Mouse (Mus musculus) olfactory bulb, adult 2 months (tissue): ENCODE results near the gene Dio1. TPM values are rescaled to one million over a fixed set of nuclear protein-coding genes. Genes with fewer than 3 reads are reported as not detected.

Experiments
- H3K27ac ChIP-seq: fragments of 200-500 bp; 2 replicates; pipeline ENCODE4 v1.5.1; 2012; ENCODE audit warnings: low read depth, low read length; ENCODE audit not compliant: insufficient read depth
- H3K4me1 ChIP-seq: fragments of 200-500 bp; 2 replicates; pipeline ENCODE4 v1.6.1; 2012; ENCODE audit warnings: low read length; ENCODE audit not compliant: control insufficient read depth, insufficient read depth
- H3K4me3 ChIP-seq: fragments of 200-500 bp; 2 replicates; pipeline ENCODE4 v1.5.1; 2012; ENCODE audit warnings: mild to moderate bottlenecking, low read depth, low read length, moderate library complexity; ENCODE audit not compliant: insufficient read depth
- CTCF ChIP-seq: fragments of 200-500 bp; IDR thresholded peaks from 2 replicates; pipeline ENCODE4 v1.5.1; 2012; ENCODE audit warnings: low read depth, mild to moderate bottlenecking, low read length, moderate library complexity; ENCODE audit not compliant: insufficient read depth
- POLR2A ChIP-seq: fragments of 200-500 bp; IDR thresholded peaks from 2 replicates; pipeline ENCODE4 v1.6.1; 2012; ENCODE audit warnings: mild to moderate bottlenecking, low read depth, low read length, moderate library complexity; ENCODE audit not compliant: insufficient read depth
- WGBS: fragments of 180-500 bp; shearing (Covaris S2); methylation state at CpG from one replicate; pipeline ENCODE4 v1.1.7; 2018; 5-methylcytosine and 5-hydroxymethylcytosine counted together
- polyA plus RNA-seq: library from polyadenylated mRNA; stranded (reverse); fragments of >200 nt; gene quantifications from 2 replicates; pipeline ENCODE4 v1.2.4, GENCODE M21; 2012; ENCODE audit warnings: low replicate concordance; ENCODE audit not compliant: missing spikeins, insufficient read depth, insufficient read length

The Dio1 gene
- polyA plus RNA-seq, 1 experiment: not detected

DNA sequence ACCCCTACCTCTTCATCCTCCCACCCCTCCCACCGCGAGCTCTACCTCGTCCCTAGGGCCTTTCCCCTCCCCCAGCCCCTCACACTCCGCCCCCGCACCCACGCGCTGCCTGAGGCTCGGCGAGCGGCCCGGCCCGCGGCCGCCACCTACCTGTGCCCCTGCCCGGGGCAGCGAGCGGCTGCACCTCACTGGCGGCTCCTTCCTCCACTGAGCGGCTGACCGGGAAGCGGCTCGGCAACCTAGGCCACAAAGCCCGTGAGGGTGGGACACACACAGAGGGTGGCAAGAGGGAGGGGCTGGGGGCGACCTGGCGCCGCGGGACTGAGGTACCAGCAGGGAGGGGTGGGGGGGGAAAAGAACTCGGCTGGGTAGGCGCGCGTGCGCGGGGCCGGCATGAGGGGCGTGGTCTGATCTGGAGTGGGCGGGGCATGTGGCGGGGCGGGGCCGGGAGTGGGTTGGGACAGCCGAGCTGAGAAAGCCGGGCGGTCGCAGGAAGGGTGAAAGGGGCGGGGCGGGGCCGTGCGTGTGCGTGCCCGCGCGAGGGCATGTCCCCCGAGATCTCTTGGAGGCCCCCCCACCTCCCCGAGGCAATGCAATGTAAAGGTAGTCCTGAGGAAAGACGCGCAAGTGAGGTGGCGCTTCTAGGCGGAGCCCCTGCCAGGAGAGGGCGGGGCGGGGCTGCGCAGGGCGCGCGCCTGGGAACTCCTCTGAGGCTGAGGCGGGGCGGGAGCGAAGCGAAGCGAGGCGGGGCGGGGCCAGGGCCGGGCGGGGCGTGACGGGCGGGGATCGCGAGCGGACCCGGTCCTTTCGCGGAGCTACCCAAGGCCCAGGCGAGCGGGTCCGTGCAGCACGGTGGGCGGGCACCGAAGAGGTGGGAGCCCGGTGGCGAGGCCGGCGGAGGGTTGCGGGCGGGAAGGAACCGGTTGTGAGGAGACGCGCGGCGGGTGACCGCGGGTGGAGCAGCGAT lies 53.6 kb downstream of the Dio1 start, which contains the start of the genes Lrrc42 and Hspb11:
Gene Lrrc42 (minus strand): TSS at position 408 of the 967 bp plus-strand sequence.
Gene Hspb11 (plus strand): TSS at position 469 of the 967 bp plus-strand sequence.
- TF ChIP-seq POLR2A: no peak
- no peak for TF ChIP-seq CTCF
- WGBS: 1% methylated on average over 100 of the region's 101 CpGs
- H3K4me1 ChIP-seq: peaks cover 10% of the 10 kb centered on the region
- H3K4me3 ChIP-seq: peak within 1 kb of the TSS; percentile 98
- peak within 1 kb of the TSS; percentile 73 for H3K27ac ChIP-seq

DNA sequence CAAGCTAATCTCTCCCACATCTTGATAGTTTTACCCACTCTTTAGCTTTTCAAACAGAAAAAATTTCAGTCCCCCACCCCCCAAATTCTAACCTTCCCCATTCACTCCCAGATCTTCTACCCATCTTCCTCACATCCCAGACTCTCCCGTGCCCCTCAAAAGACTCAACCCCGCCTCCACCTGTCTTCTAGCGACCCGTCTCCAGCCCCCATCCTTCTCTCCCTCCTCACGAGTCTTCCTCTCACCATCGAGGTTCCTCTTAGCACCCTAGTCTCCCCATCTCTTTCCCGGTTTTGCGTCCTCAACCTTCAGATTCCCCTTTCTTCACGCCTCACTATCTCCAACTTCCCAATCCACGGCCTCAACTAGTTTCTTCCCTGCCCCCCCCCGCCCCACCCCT lies 54.4 kb downstream of the Dio1 start:
- peaks cover 11% of the 10 kb centered on the region for H3K4me1 ChIP-seq
- TF ChIP-seq CTCF: no peak
- no peak for TF ChIP-seq POLR2A
- 2% methylated on average over 11 of the region's 11 CpGs for WGBS
- peak overlapping the region; percentile 98 for H3K4me3 ChIP-seq
- no peak overlapping the region for H3K27ac ChIP-seq

DNA sequence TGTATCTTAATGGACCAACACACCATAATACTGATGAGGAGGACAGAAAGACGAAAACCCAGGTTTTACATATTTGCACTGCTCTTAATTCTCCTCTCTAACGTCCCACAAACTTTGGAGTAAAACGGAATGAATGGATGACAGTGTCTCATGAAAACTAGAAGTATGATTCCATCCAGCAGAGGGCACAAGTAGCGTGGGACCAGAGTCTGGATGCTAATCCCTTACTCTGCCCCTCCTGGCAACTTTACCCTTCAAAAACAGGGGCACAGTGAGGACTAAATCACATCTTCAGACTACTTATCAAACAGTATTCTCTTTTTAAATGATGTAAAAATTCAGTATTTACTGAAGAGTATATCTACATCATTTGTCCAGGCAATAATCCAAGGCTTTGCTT lies 56.5 kb downstream of the Dio1 start:
- H3K4me3 ChIP-seq: no peak overlapping the region
- WGBS: 19% methylated on average over 4 of the region's 4 CpGs
- H3K27ac ChIP-seq: no peak overlapping the region
- H3K4me1 ChIP-seq: peaks cover 16% of the 10 kb centered on the region
- TF ChIP-seq POLR2A: no peak
- no peak for TF ChIP-seq CTCF

DNA sequence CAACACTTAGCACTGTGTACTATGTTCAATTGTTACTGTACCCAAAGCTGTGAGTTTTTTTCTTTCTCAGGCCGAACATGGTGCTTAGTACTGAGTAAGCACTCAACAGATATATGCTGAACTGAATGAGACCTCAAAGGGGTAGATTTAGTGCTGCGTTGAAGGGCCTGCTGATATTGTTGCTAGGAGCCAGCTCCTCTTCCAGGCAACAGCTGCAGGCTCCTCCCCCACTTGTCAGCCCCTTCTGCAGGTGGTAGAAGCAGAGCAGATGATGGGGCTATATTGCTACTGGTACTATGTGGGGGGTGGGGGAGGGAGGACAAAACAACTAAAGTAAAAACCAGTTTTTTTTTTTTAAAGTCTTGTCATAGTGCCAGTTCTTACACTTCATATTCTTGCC lies 57.5 kb downstream of the Dio1 start:
- 30% methylated on average over 2 of the region's 2 CpGs for WGBS
- peaks cover 16% of the 10 kb centered on the region for H3K4me1 ChIP-seq
- H3K4me3 ChIP-seq: no peak overlapping the region
- peak overlapping the region; percentile 50 for H3K27ac ChIP-seq
- no peak for TF ChIP-seq CTCF
- TF ChIP-seq POLR2A: no peak

DNA sequence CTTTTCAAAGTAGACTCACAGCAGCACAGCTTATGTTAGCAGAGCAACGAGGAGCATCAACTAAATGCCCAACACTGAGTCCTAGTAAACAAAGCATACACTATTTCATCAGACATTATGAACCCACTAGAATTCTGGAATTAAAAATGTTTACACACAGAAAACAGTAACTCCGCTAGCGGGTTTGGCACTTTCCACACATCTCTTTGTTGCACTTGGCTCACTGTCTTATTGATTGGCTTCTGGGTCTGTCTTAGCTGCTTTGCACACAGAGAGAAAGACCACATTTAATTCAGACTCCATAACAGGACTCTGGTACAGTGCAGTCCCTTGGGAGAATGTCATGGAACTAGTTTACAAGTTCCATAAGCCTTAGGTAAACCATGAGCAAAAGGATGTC lies 58.9 kb downstream of the Dio1 start:
- Histone ChIP-seq H3K4me3 (no peak overlapping the region), H3K4me1 (peaks cover 16% of the 10 kb centered on the region), H3K27ac (no peak overlapping the region)
- 63% methylated on average over 3 of the region's 3 CpGs for WGBS
- TF ChIP-seq CTCF (no peak), POLR2A (no peak)

DNA sequence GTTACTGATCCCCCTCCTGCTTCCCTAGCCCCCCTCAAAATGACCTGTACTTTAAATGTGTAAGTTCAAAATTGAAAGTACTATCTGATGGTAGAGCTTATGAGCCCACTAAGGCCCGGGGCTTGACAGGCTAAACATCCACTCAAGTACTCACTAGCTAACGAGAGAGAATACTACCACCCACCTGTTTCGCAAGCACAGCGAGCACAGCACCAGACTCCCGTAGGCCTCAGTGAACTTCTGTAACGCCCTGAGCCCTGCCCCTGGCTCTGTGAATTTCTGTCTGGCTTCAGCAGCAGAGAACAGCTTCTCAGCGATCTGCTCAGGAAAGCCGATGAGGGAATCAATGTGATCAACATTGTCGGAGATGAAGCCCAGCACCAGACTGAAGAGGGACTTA lies 59.9 kb downstream of the Dio1 start:
- TF ChIP-seq POLR2A: no peak
- TF ChIP-seq CTCF: no peak
- Histone ChIP-seq H3K4me3 (no peak overlapping the region), H3K4me1 (peaks cover 13% of the 10 kb centered on the region), H3K27ac (no peak overlapping the region)
- WGBS: 60% methylated on average over 9 of the region's 9 CpGs

DNA sequence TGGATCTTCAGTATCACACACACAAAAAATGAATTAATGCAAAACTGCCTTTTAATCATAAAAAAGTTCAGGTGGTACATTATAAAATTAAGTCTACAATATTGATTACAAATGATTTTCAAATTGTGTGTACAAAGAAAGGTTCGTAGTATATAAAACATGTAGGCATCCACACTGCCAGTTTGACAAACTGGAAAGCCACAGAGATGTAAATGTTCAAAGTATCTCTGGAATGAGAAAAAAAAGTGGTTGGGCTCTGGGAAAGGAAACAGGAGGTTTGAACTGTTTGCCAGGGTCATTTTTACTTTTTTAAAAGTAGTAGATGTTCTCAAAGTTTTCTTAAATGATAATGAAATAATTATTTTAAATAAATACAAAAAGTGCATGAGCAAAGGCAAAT lies 60.9 kb downstream of the Dio1 start:
- Histone ChIP-seq H3K4me1 (peaks cover 11% of the 10 kb centered on the region), H3K27ac (no peak overlapping the region), H3K4me3 (no peak overlapping the region)
- WGBS: 76% methylated on average over 1 of the region's 1 CpGs
- no peak for TF ChIP-seq POLR2A
- TF ChIP-seq CTCF: no peak

DNA sequence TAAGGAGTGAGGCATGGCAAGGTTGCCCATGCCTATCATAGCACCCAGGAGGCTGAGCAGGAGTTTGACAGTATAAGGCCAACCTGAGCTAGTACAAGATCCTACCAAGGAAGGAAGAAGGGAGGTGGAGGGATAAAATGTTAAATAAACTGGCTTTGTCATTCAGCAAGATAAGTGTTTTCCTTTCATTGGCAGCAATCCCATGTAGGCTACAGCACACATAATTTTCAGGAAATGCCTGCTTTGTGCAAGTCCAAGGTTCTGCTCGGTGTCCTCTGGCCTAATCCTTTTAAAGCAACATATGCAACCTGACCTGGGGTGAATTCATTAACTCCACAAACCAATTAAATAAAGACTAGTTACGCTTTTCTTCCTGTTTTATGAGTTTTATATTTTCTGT lies 61.6 kb downstream of the Dio1 start:
- 75% methylated on average over 2 of the region's 2 CpGs for WGBS
- TF ChIP-seq CTCF (no peak), POLR2A (no peak)
- Histone ChIP-seq H3K4me1 (peaks cover 11% of the 10 kb centered on the region), H3K4me3 (no peak overlapping the region), H3K27ac (no peak overlapping the region)
